Mouse (Mus musculus): ENCODE measurements at regions not wholly inside any gene's neighbourhood (a gene's known extent, or its start where the extent isn't known, plus 50 kb on each side); places are given as distances from the start of the nearest gene placed in this dataset.

- Histone ChIP-seq H3K79me2 (ENCODE audit: control insufficient read depth, insufficient read depth) (no peaks in the 10 kb centered on the region), H3ac (ENCODE audit: control insufficient read depth, insufficient read length) (no peak overlapping the region), H3K4me3 (no peak overlapping the region), H3K27me3 (ENCODE audit: control insufficient read depth, insufficient read depth, insufficient read length) (no peaks in the 10 kb centered on the region), H3K36me3 (ENCODE audit: control insufficient read depth, insufficient read depth) (no peaks in the 10 kb centered on the region), H3K4me2 (ENCODE audit: low read depth) (no peak overlapping the region)
- TF ChIP-seq POLR2A (IDR thresholded peaks at IDR 0.05; ENCODE audit: insufficient read length, low read depth): no peak
- no peak for TF ChIP-seq E2F4 (IDR thresholded peaks at IDR 0.05; ENCODE audit: insufficient read depth)
- TF ChIP-seq USF1 (IDR thresholded peaks at IDR 0.05; ENCODE audit: low read depth): no peak
Observed at GRCm38 (mm10) chr16:29746245-29746644, 167.1 kb downstream of the Opa1 start.

DNA sequence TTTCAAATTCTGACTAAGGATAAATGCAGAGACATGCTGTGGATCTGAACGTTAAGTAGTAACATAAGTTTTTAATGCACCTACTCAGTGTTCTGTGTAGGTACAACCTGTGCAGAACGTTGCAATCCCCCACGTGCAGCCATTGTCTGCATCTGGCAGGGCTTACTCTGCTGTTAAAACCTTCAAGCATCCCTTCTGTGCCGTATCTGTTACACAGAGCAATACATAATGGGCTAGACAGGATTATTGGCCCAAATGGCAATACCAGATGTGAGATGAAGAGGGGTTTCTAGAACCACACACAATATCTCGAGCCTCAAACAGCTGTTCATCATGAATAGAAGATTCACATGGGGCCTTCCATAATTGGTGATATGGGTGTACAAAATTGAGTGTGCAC lies 170.0 kb downstream of the Opa1 start:
- Histone ChIP-seq H3ac (ENCODE audit: control insufficient read depth, insufficient read length) (no peak overlapping the region), H3K27me3 (ENCODE audit: control insufficient read depth, insufficient read depth, insufficient read length) (no peaks in the 10 kb centered on the region), H3K79me2 (ENCODE audit: control insufficient read depth, insufficient read depth) (no peaks in the 10 kb centered on the region), H3K4me3 (no peak overlapping the region), H3K36me3 (ENCODE audit: control insufficient read depth, insufficient read depth) (no peaks in the 10 kb centered on the region), H3K4me2 (ENCODE audit: low read depth) (no peak overlapping the region)
- TF ChIP-seq MYOG (IDR thresholded peaks at IDR 0.05; ENCODE audit: control insufficient read depth in 1 of 3, insufficient read depth in 1 of 3, insufficient read length in 2 of 3, low read depth in 2 of 3): no peak
- TF ChIP-seq TCF3 (IDR thresholded peaks at IDR 0.05; ENCODE audit: insufficient read length, low read depth): no peak
- TF ChIP-seq MYOD1 (IDR thresholded peaks at IDR 0.05; ENCODE audit: control insufficient read depth in 1 of 3, insufficient read length in 2 of 3, low read depth in 2 of 3): no peak
- TF ChIP-seq SRF (IDR thresholded peaks at IDR 0.05; ENCODE audit: control insufficient read depth, insufficient read length, low read depth): no peak
- TF ChIP-seq CEBPB (IDR thresholded peaks at IDR 0.05; ENCODE audit: insufficient read depth, poor library complexity, severe bottlenecking): no peak
- no peak for TF ChIP-seq USF1 (IDR thresholded peaks at IDR 0.05; ENCODE audit: low read depth)
- no peak for TF ChIP-seq MAX (IDR thresholded peaks at IDR 0.05; ENCODE audit: low read depth)

- H3K4me2 ChIP-seq (ENCODE audit: low read depth): peak overlapping the region; percentile 50
- H3K27me3 ChIP-seq (ENCODE audit: control insufficient read depth, insufficient read depth, insufficient read length): no peaks in the 10 kb centered on the region
- no peaks in the 10 kb centered on the region for H3K36me3 ChIP-seq (ENCODE audit: control insufficient read depth, insufficient read depth)
- no peak overlapping the region for H3ac ChIP-seq (ENCODE audit: control insufficient read depth, insufficient read length)
- no peaks in the 10 kb centered on the region for H3K79me2 ChIP-seq (ENCODE audit: control insufficient read depth, insufficient read depth)
- H3K4me3 ChIP-seq: no peak overlapping the region
- TF ChIP-seq MYOG (IDR thresholded peaks at IDR 0.05; ENCODE audit: control insufficient read depth in 1 of 3, insufficient read depth in 1 of 3, insufficient read length in 2 of 3, low read depth in 2 of 3) (no peak), TCF12 (IDR thresholded peaks at IDR 0.05; ENCODE audit: insufficient read depth, poor library complexity, severe bottlenecking) (no peak), USF1 (IDR thresholded peaks at IDR 0.05; ENCODE audit: low read depth) (no peak), CEBPB (IDR thresholded peaks at IDR 0.05; ENCODE audit: insufficient read depth, poor library complexity, severe bottlenecking) (no peak), SRF (IDR thresholded peaks at IDR 0.05; ENCODE audit: control insufficient read depth, insufficient read length, low read depth) (no peak), MYOD1 (IDR thresholded peaks at IDR 0.05; ENCODE audit: control insufficient read depth in 1 of 3, insufficient read length in 2 of 3, low read depth in 2 of 3) (no peak), POLR2A (IDR thresholded peaks at IDR 0.05; ENCODE audit: insufficient read length, low read depth) (no peak), REST (IDR thresholded peaks at IDR 0.05; ENCODE audit: insufficient read depth, insufficient read length) (no peak), POLR2AphosphoS2 (IDR thresholded peaks at IDR 0.05; ENCODE audit: insufficient read length, low read depth) (no peak), E2F4 (IDR thresholded peaks at IDR 0.05; ENCODE audit: insufficient read depth) (no peak), TCF3 (IDR thresholded peaks at IDR 0.05; ENCODE audit: insufficient read length, low read depth) (no peak), MAX (IDR thresholded peaks at IDR 0.05; ENCODE audit: low read depth) (no peak)
Observed at GRCm38 (mm10) chr16:29754579-29755199, 175.6 kb downstream of the Opa1 start.

DNA sequence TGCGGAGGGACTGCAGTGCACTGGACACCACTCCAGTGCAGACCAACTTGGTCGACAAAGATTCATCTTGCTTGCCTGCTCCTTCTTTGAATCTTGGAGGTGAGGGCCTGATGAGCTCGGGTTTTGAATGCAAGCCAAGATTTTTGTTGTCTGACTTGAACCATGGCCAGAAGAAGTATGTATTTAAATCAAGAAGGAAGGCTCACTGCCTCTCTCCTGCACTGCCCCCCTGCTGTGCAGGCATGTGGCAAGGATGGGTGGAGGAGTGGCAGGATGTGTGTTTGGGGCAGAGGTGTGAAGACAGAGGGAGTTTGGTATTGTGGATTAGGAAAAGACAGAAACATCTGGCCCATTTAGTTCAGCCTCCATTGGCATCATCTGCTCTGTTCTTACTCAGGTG lies 179.1 kb downstream of the Opa1 start:
- TF ChIP-seq TCF12 (IDR thresholded peaks at IDR 0.05; ENCODE audit: insufficient read depth, poor library complexity, severe bottlenecking) (no peak), MYOD1 (IDR thresholded peaks at IDR 0.05; ENCODE audit: control insufficient read depth in 1 of 3, insufficient read length in 2 of 3, low read depth in 2 of 3) (no peak), CEBPB (IDR thresholded peaks at IDR 0.05; ENCODE audit: insufficient read depth, poor library complexity, severe bottlenecking) (no peak), MYOG (IDR thresholded peaks at IDR 0.05; ENCODE audit: control insufficient read depth in 1 of 3, insufficient read depth in 1 of 3, insufficient read length in 2 of 3, low read depth in 2 of 3) (no peak), USF1 (IDR thresholded peaks at IDR 0.05; ENCODE audit: low read depth) (no peak), REST (IDR thresholded peaks at IDR 0.05; ENCODE audit: insufficient read depth, insufficient read length) (no peak), SRF (IDR thresholded peaks at IDR 0.05; ENCODE audit: control insufficient read depth, insufficient read length, low read depth) (no peak), TCF3 (IDR thresholded peaks at IDR 0.05; ENCODE audit: insufficient read length, low read depth) (no peak), MAX (IDR thresholded peaks at IDR 0.05; ENCODE audit: low read depth) (no peak), E2F4 (IDR thresholded peaks at IDR 0.05; ENCODE audit: insufficient read depth) (no peak)
- H3K4me2 ChIP-seq (ENCODE audit: low read depth): no peak overlapping the region
- no peak overlapping the region for H3ac ChIP-seq (ENCODE audit: control insufficient read depth, insufficient read length)
- H3K36me3 ChIP-seq (ENCODE audit: control insufficient read depth, insufficient read depth): no peaks in the 10 kb centered on the region
- H3K4me3 ChIP-seq: no peak overlapping the region
- H3K27me3 ChIP-seq (ENCODE audit: control insufficient read depth, insufficient read depth, insufficient read length): no peaks in the 10 kb centered on the region
- no peaks in the 10 kb centered on the region for H3K79me2 ChIP-seq (ENCODE audit: control insufficient read depth, insufficient read depth)

- Histone ChIP-seq H3ac (ENCODE audit: control insufficient read depth, insufficient read length) (no peak overlapping the region), H3K36me3 (ENCODE audit: control insufficient read depth, insufficient read depth) (no peaks in the 10 kb centered on the region), H3K79me2 (ENCODE audit: control insufficient read depth, insufficient read depth) (no peaks in the 10 kb centered on the region), H3K4me2 (ENCODE audit: low read depth) (no peak overlapping the region), H3K4me3 (no peak overlapping the region), H3K27me3 (ENCODE audit: control insufficient read depth, insufficient read depth, insufficient read length) (no peaks in the 10 kb centered on the region)
- TF ChIP-seq MAX (IDR thresholded peaks at IDR 0.05; ENCODE audit: low read depth) (no peak), TCF12 (IDR thresholded peaks at IDR 0.05; ENCODE audit: insufficient read depth, poor library complexity, severe bottlenecking) (no peak), USF1 (IDR thresholded peaks at IDR 0.05; ENCODE audit: low read depth) (no peak)
Observed at GRCm38 (mm10) chr16:29759416-29759815, 180.3 kb downstream of the Opa1 start.
